8 mouse cellular contexts compared by ENCODE assay signal in the genomic region with DNA sequence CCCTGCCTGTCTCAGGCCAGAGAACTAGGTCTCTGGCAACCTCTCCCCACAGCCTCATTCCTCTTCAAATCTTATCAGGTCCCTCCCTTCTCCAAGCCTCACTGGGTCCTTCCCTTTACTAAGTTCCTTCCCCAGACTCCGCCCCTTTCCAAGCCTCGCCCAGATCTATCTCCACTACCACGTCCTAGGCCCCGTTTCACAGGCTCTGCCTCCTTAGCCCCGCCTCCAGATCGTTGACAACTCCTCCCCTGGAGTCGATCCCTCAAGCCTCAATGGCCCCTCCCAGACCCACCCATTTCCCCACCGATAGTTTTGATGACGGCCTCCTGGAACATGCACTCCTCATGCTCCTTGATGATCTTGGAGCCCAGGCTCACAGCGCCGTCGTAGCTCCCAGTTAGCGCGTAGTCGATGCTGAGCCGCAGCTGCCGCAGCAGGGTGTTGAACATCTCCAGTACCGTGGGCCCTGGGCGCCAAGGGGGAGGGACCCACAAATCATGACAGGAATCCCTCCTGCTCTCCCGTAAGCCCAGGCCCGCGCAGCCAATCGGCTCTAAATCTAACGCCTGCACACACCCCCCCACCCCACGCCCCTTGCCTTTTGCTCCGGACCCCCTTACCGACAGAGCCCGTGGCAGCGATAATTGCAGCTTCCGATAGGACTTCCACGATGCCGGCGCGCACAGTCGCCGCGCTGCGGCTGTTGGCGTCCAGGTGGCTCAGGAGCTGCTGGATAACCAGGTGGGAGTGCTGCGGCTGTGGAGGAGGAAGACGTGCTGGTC. TPM values are rescaled to one million over a fixed set of nuclear protein-coding genes. Genes with fewer than 3 reads are reported as not detected.
DNase-seq lines count a peak whose midpoint lies in the region; ATAC-seq lines count a peak whose summit lies in the region.

No protein-coding gene starts in this region.

- ATAC-seq in hindbrain, embryonic 14.5 days (ENCODE audit: low FRiP score) = peak; percentile 85

- peak overlapping the region; percentile 55 for H3K9ac ChIP-seq in hindbrain, embryonic 14.5 days

- no peaks in the 10 kb centered on the region for H3K9me3 ChIP-seq in hindbrain, embryonic 14.5 days (ENCODE audit: control insufficient read depth, low read length)

- DNase-seq in WW6 (ENCODE audit: low read depth, low spot score) = peak; percentile 93
- DNase-seq in cerebellum, postnatal 25 days = peak; percentile 71 to 83
- DNase-seq in frontal cortex, postnatal 25 days (ENCODE audit: low spot score in 2 of 2) = peak; percentile 31 to 54
- DNase-seq in hindbrain, embryonic 14.5 days (ENCODE audit: low spot score) = peak; percentile 77
- DNase-seq in layer of hippocampus, postnatal 25 days (ENCODE audit: extremely low spot score in 1 of 2, low spot score in 1 of 2) = peak; percentile 41 to 51
- DNase-seq in lung, postnatal 14 days = peak; percentile 88
- peak; percentile 77 for DNase-seq in ovary, postnatal 36 days (ENCODE audit: low spot score)
- peak; percentile 83 for DNase-seq in thymus, postnatal 4 days

- H3K36me3 ChIP-seq in hindbrain, embryonic 14.5 days (replicated peaks; ENCODE audit: control insufficient read depth, insufficient read depth) = peaks cover 54% of the 10 kb centered on the region

- no peaks in the 10 kb centered on the region for H3K27me3 ChIP-seq in hindbrain, embryonic 14.5 days (ENCODE audit: control insufficient read depth, insufficient read depth, low read length)

- H3K4me3 ChIP-seq in hindbrain, embryonic 14.5 days (replicated peaks; ENCODE audit: low read length) = peak overlapping the region; percentile 34

- H3K27ac ChIP-seq in hindbrain, embryonic 14.5 days = peak overlapping the region; percentile 38; the same call in 1 of the 2 replicates

- peak overlapping the region; percentile 75 for H3K4me2 ChIP-seq in hindbrain, embryonic 14.5 days (replicated peaks)

- peaks cover 18% of the 10 kb centered on the region; the same call in 1 of the 2 replicates for H3K4me1 ChIP-seq in hindbrain, embryonic 14.5 days (replicated peaks; ENCODE audit: control insufficient read depth, insufficient read depth, low read length)

- WGBS in hindbrain, embryonic 14.5 days = under 1% methylated on average over 41 of the region's 41 CpGs

RNA-seq across cellular contexts. Expression of a gene that starts 26.8 kb away (rescaled TPM):
- 3.3 and 3.9 TPM in 2 replicates for polyA plus RNA-seq in hindbrain, embryonic 14.5 days (2014; fragmentation: Nextera tagmentation; extraction: Ambion mirVana)
- 1 to 10 TPM; 3.0 to 3.2 TPM for total RNA-seq in layer of hippocampus, postnatal 25 days (2021)

RNA-seq across cellular contexts. Expression of a gene that starts 57.2 kb away (rescaled TPM):
- polyA plus RNA-seq in hindbrain, embryonic 14.5 days (2014; fragmentation: Nextera tagmentation; extraction: Ambion mirVana) = 35.9 and 36.7 TPM in 2 replicates
- total RNA-seq in layer of hippocampus, postnatal 25 days (2021) = 10 to 100 TPM; 85.6 to 91.8 TPM

Comparison
In these comparisons a context has a peak if more than half of its experiments do, and no peak if none do; other contexts are left out.
1. Peak in every context shown above with its lines: DNase-seq, ATAC-seq, H3K4me3 ChIP-seq and H3K27ac ChIP-seq.
2. DNase-seq: peak in every context shown above with its lines; median percentile 93 in WW6; 88 in lung, postnatal 14 days; 83 in thymus, postnatal 4 days; 77 in cerebellum, postnatal 25 days; 77 in hindbrain, embryonic 14.5 days; 77 in ovary, postnatal 36 days; 46 in layer of hippocampus, postnatal 25 days; 42 in frontal cortex, postnatal 25 days.